Mouse (Mus musculus): ENCODE measurements at regions not wholly inside any gene's neighbourhood (a gene's known extent, or its start where the extent isn't known, plus 50 kb on each side); places are given as distances from the start of the nearest gene placed in this dataset.

GRCm38 (mm10) chr12:106676566-106676965, 666.5 kb downstream of the Vrk1 start:
- Histone ChIP-seq H3K4me2 (ENCODE audit: low read depth) (no peak overlapping the region), H3K27ac (ENCODE audit: low read depth, low read length) (no peak overlapping the region), H3K4me1 (ENCODE audit: control insufficient read depth, insufficient read depth, low read length) (peaks cover 3% of the 10 kb centered on the region; the same call in 1 of the 2 replicates), H3K36me3 (ENCODE audit: control insufficient read depth, insufficient read depth, low read length) (no peaks in the 10 kb centered on the region), H3K27me3 (ENCODE audit: control insufficient read depth, insufficient read depth, low read length) (no peaks in the 10 kb centered on the region), H3K4me3 (ENCODE audit: low read depth, low read length) (no peak overlapping the region), H3K9me3 (ENCODE audit: control insufficient read depth, low read length) (no peaks in the 10 kb centered on the region), H3K9ac (ENCODE audit: low read length) (no peak overlapping the region)
- DNase-seq (ENCODE audit: low spot score) (no peak), ATAC-seq (ENCODE audit: insufficient read depth, low FRiP score, low TSS enrichment) (no peak)
- WGBS: 61% methylated on average over 7 of the region's 7 CpGs

DNA sequence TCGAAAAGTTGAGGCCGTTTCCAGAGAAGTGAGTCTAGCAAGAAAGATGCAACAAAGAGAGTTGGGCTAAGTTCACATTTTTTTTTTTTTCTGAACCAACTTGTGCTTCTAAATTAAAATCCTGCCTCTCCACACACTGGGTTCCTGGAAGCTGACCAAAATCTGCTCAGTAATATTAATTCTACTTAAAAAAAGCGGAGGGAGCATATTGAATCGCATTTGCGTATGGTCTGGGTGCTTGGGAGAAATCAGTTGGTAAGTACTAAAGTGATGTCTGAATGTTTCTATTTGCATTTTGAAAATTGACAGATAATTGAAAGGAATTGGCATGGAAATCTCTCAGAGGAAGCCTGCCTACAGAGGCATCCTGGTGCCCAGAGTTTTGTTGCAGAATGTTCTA, 676.0 kb downstream of the Vrk1 start:
- Histone ChIP-seq H3K27me3 (ENCODE audit: control insufficient read depth, insufficient read depth, low read length) (no peaks in the 10 kb centered on the region), H3K36me3 (ENCODE audit: control insufficient read depth, insufficient read depth, low read length) (no peaks in the 10 kb centered on the region), H3K4me2 (ENCODE audit: low read depth) (no peak overlapping the region), H3K9me3 (ENCODE audit: control insufficient read depth, low read length) (no peaks in the 10 kb centered on the region), H3K27ac (ENCODE audit: low read depth, low read length) (no peak overlapping the region), H3K4me1 (ENCODE audit: control insufficient read depth, insufficient read depth, low read length) (no peaks in the 10 kb centered on the region), H3K9ac (ENCODE audit: low read length) (no peak overlapping the region), H3K4me3 (ENCODE audit: low read depth, low read length) (no peak overlapping the region)
- ATAC-seq (ENCODE audit: insufficient read depth, low FRiP score, low TSS enrichment) (no peak), DNase-seq (ENCODE audit: low spot score) (no peak)
- WGBS: 94% methylated on average over 5 of the region's 5 CpGs

GRCm38 (mm10) chr12:106687751-106688150, 677.7 kb downstream of the Vrk1 start:
- H3K9me3 ChIP-seq (ENCODE audit: control insufficient read depth, low read length): no peaks in the 10 kb centered on the region
- H3K27me3 ChIP-seq (ENCODE audit: control insufficient read depth, insufficient read depth, low read length): no peaks in the 10 kb centered on the region
- DNase-seq (ENCODE audit: low spot score): no peak
- 31% methylated on average over 12 of the region's 12 CpGs for WGBS
- no peaks in the 10 kb centered on the region for H3K4me1 ChIP-seq (ENCODE audit: control insufficient read depth, insufficient read depth, low read length)
- no peak for ATAC-seq (ENCODE audit: insufficient read depth, low FRiP score, low TSS enrichment)
- no peak overlapping the region for H3K4me3 ChIP-seq (ENCODE audit: low read depth, low read length)
- H3K4me2 ChIP-seq (ENCODE audit: low read depth): no peak overlapping the region
- H3K27ac ChIP-seq (ENCODE audit: low read depth, low read length): no peak overlapping the region
- no peaks in the 10 kb centered on the region for H3K36me3 ChIP-seq (ENCODE audit: control insufficient read depth, insufficient read depth, low read length)
- H3K9ac ChIP-seq (ENCODE audit: low read length): no peak overlapping the region

DNA sequence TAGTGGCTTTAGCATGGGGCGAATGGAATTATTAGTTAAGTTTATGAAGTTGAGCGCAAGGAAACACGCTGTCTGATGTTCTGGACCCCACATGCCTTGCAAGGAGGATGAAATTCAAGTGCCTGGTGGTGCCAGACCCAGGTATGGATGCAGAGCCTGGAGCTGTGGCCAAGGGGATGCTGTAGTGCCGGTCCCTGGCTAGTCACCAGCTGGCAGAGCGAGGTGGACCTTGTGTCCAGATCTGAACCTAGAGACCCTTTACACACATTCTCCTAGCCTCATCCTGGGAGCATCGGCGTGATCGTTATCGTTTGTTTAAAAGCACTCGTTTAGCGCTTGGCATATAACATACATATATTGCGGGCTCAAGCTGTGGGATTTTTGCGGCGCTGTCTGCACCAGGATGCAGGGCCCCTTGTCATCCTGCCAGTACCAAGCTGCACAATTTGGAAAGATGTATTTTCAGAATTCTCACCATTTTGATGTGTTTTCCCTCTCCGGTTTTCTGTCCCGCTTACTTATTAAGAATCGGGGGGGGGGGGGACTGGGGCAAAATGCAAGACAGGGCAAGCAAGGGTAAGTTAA, 678.2 kb downstream of the Vrk1 start:
- H3K4me3 ChIP-seq (ENCODE audit: low read depth, low read length): no peak overlapping the region
- no peak overlapping the region for H3K4me2 ChIP-seq (ENCODE audit: low read depth)
- H3K36me3 ChIP-seq (ENCODE audit: control insufficient read depth, insufficient read depth, low read length): no peaks in the 10 kb centered on the region
- no peak overlapping the region for H3K27ac ChIP-seq (ENCODE audit: low read depth, low read length)
- ATAC-seq (ENCODE audit: insufficient read depth, low FRiP score, low TSS enrichment): no peak
- WGBS: 88% methylated on average over 17 of the region's 17 CpGs
- no peaks in the 10 kb centered on the region for H3K9me3 ChIP-seq (ENCODE audit: control insufficient read depth, low read length)
- H3K27me3 ChIP-seq (ENCODE audit: control insufficient read depth, insufficient read depth, low read length): no peaks in the 10 kb centered on the region
- H3K9ac ChIP-seq (ENCODE audit: low read length): no peak overlapping the region
- no peak for DNase-seq (ENCODE audit: low spot score)
- no peaks in the 10 kb centered on the region for H3K4me1 ChIP-seq (ENCODE audit: control insufficient read depth, insufficient read depth, low read length)

GRCm38 (mm10) chr12:106702958-106703357, 692.9 kb downstream of the Vrk1 start:
- Histone ChIP-seq H3K4me1 (ENCODE audit: control insufficient read depth, insufficient read depth, low read length) (no peaks in the 10 kb centered on the region), H3K4me2 (ENCODE audit: low read depth) (no peak overlapping the region), H3K9ac (ENCODE audit: low read length) (no peak overlapping the region), H3K27me3 (ENCODE audit: control insufficient read depth, insufficient read depth, low read length) (no peaks in the 10 kb centered on the region), H3K27ac (ENCODE audit: low read depth, low read length) (no peak overlapping the region), H3K9me3 (ENCODE audit: control insufficient read depth, low read length) (no peaks in the 10 kb centered on the region), H3K36me3 (ENCODE audit: control insufficient read depth, insufficient read depth, low read length) (no peaks in the 10 kb centered on the region), H3K4me3 (ENCODE audit: low read depth, low read length) (no peak overlapping the region)
- DNase-seq (ENCODE audit: low spot score): no peak
- WGBS: 88% methylated on average over 5 of the region's 5 CpGs
- no peak for ATAC-seq (ENCODE audit: insufficient read depth, low FRiP score, low TSS enrichment)

DNA sequence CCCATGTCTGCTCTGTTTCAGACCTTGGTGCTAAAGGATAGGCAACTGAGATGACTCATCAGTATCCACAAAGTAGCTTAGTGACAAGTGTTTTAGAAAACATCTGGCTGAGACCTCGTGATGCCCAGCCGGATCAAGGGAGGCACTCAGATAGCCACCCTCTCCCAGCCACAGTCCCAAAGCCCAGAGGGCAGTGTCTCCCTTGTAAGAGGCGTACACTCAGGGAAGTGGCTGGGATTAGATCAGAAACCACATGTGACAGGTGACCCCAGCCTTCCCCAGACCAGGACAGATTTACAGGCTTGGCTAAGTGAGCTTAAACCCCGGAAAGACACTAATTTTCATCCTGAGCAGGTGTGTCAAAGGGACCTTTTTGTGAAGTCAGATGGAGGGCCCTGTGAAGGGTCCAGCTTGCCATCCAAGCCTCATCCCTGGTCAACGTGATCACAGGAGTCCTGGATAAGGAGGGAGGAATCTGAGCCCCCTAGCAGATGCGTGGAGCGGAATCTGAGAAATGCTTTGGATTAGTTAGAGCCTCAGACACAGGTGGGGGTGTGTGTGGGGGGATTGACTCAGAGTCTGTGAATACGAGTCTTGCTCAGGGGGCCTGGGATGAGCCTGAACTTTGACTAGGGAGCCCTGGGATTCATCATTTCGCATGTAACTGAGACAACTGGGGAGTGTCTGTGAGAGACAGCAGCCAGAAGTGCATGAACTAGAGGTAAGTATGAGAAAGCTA, 711.4 kb downstream of the Vrk1 start:
- Histone ChIP-seq H3K9me3 (ENCODE audit: control insufficient read depth, low read length) (no peaks in the 10 kb centered on the region), H3K4me3 (ENCODE audit: low read depth, low read length) (no peak overlapping the region), H3K4me2 (ENCODE audit: low read depth) (no peak overlapping the region), H3K9ac (ENCODE audit: low read length) (no peak overlapping the region), H3K27ac (ENCODE audit: low read depth, low read length) (no peak overlapping the region), H3K4me1 (ENCODE audit: control insufficient read depth, insufficient read depth, low read length) (no peaks in the 10 kb centered on the region), H3K27me3 (ENCODE audit: control insufficient read depth, insufficient read depth, low read length) (no peaks in the 10 kb centered on the region), H3K36me3 (ENCODE audit: control insufficient read depth, insufficient read depth, low read length) (no peaks in the 10 kb centered on the region)
- DNase-seq (ENCODE audit: low spot score): no peak
- no peak for ATAC-seq (ENCODE audit: insufficient read depth, low FRiP score, low TSS enrichment)
- WGBS: 77% methylated on average over 9 of the region's 9 CpGs

DNA sequence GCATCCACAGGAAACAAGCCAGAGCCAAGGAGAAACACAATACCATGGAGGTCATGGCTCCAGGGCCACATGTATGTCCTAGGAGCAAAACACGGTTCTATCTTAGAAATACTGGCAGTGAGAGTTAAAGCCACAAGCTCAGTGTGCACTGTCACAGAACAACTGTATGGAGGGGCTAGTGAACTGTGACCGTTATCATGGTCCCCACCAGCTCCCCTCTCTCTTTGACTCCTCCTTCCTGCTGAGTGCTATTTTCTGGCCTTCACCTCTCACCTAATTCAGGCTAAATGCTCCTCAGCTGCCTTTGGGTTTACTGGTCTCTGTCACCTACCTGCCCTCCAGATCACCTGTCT, 712.0 kb downstream of the Vrk1 start:
- WGBS: 70% methylated on average over 2 of the region's 2 CpGs
- Histone ChIP-seq H3K27me3 (ENCODE audit: control insufficient read depth, insufficient read depth, low read length) (no peaks in the 10 kb centered on the region), H3K4me3 (ENCODE audit: low read depth, low read length) (no peak overlapping the region), H3K9ac (ENCODE audit: low read length) (no peak overlapping the region), H3K9me3 (ENCODE audit: control insufficient read depth, low read length) (no peaks in the 10 kb centered on the region), H3K4me2 (ENCODE audit: low read depth) (no peak overlapping the region), H3K36me3 (ENCODE audit: control insufficient read depth, insufficient read depth, low read length) (no peaks in the 10 kb centered on the region), H3K27ac (ENCODE audit: low read depth, low read length) (no peak overlapping the region), H3K4me1 (ENCODE audit: control insufficient read depth, insufficient read depth, low read length) (no peaks in the 10 kb centered on the region)
- DNase-seq (ENCODE audit: low spot score) (no peak), ATAC-seq (ENCODE audit: insufficient read depth, low FRiP score, low TSS enrichment) (no peak)

GRCm38 (mm10) chr12:106722761-106723160, 712.7 kb downstream of the Vrk1 start:
- Histone ChIP-seq H3K27ac (ENCODE audit: low read depth, low read length) (no peak overlapping the region), H3K4me1 (ENCODE audit: control insufficient read depth, insufficient read depth, low read length) (no peaks in the 10 kb centered on the region), H3K27me3 (ENCODE audit: control insufficient read depth, insufficient read depth, low read length) (no peaks in the 10 kb centered on the region), H3K9me3 (ENCODE audit: control insufficient read depth, low read length) (no peaks in the 10 kb centered on the region), H3K4me2 (ENCODE audit: low read depth) (no peak overlapping the region), H3K4me3 (ENCODE audit: low read depth, low read length) (no peak overlapping the region), H3K36me3 (ENCODE audit: control insufficient read depth, insufficient read depth, low read length) (no peaks in the 10 kb centered on the region), H3K9ac (ENCODE audit: low read length) (no peak overlapping the region)
- WGBS: 57% methylated on average over 4 of the region's 4 CpGs
- ATAC-seq (ENCODE audit: insufficient read depth, low FRiP score, low TSS enrichment): no peak
- DNase-seq (ENCODE audit: low spot score): no peak

- no peak for ATAC-seq (ENCODE audit: insufficient read depth, low FRiP score, low TSS enrichment)
- DNase-seq (ENCODE audit: low spot score): no peak
- Histone ChIP-seq H3K36me3 (ENCODE audit: control insufficient read depth, insufficient read depth, low read length) (no peaks in the 10 kb centered on the region), H3K9ac (ENCODE audit: low read length) (no peak overlapping the region), H3K4me3 (ENCODE audit: low read depth, low read length) (no peak overlapping the region), H3K9me3 (ENCODE audit: control insufficient read depth, low read length) (no peaks in the 10 kb centered on the region), H3K27ac (ENCODE audit: low read depth, low read length) (no peak overlapping the region), H3K4me1 (ENCODE audit: control insufficient read depth, insufficient read depth, low read length) (no peaks in the 10 kb centered on the region), H3K27me3 (ENCODE audit: control insufficient read depth, insufficient read depth, low read length) (no peaks in the 10 kb centered on the region), H3K4me2 (ENCODE audit: low read depth) (no peak overlapping the region)
- 86% methylated on average over 8 of the region's 8 CpGs for WGBS
Observed at GRCm38 (mm10) chr12:106726920-106727319, 716.9 kb downstream of the Vrk1 start.
